Mouse (Mus musculus): ENCODE data around the gene Apod.

DNA sequence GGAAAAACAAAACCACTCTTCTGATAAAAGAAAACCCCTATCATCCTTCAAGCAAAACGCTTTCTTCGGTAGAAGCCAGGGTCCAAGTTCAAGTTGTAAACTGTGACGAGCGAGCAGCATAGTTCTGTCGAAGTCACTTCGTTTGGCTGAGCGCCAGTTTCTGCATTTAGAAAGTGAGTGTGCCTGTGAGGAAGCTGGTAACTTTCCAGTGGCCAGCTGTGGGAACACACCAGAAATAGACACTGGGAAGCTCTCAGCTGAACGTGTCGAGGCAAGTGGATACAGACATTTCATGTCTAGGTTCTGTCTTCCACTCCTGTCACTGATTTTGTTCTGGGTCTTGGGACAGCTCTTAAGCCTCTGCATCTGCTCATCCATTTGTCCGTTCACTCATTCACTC lies 24.3 kb downstream of the Apod start:
- TF ChIP-seq CTCF (IDR thresholded peaks at IDR 0.05; ENCODE audit: low read depth): no peak
- TF ChIP-seq EP300 (optimal IDR thresholded peaks at IDR 0.05): no peak

All from stomach, postnatal 0 days (tissue).